Mouse (Mus musculus): Measurements from ENCODE around the gene Syce1l. TPM values are rescaled to one million over a fixed set of nuclear protein-coding genes. Genes with fewer than 3 reads are reported as not detected.

Syce1l gene
- 0.22 and 0.32 TPM in 2 replicates for polyA plus RNA-seq (2012; rRNA removed)

DNA sequence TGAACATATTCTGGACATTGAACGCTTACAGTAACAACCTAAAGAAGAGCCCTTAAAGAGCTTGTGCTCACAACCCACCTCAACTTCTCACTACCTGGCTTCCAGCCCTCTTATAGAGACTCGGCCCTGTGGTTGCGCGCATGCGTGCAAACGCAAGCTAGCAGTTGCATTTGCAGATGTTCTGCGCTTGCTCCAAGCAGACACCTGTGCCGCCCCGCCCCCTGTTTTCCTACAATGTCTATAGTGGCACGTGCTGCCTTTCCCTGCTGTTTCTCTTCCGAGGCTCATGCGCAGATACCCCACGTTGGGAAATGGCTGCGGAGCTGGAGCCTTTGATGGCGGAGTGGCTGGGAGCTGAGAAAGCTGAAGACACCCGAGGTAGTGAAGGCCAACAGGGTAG is at the start of gene Syce1l:
Gene Syce1l (plus strand): TSS at position 288 of the 400 bp plus-strand sequence.

DNA sequence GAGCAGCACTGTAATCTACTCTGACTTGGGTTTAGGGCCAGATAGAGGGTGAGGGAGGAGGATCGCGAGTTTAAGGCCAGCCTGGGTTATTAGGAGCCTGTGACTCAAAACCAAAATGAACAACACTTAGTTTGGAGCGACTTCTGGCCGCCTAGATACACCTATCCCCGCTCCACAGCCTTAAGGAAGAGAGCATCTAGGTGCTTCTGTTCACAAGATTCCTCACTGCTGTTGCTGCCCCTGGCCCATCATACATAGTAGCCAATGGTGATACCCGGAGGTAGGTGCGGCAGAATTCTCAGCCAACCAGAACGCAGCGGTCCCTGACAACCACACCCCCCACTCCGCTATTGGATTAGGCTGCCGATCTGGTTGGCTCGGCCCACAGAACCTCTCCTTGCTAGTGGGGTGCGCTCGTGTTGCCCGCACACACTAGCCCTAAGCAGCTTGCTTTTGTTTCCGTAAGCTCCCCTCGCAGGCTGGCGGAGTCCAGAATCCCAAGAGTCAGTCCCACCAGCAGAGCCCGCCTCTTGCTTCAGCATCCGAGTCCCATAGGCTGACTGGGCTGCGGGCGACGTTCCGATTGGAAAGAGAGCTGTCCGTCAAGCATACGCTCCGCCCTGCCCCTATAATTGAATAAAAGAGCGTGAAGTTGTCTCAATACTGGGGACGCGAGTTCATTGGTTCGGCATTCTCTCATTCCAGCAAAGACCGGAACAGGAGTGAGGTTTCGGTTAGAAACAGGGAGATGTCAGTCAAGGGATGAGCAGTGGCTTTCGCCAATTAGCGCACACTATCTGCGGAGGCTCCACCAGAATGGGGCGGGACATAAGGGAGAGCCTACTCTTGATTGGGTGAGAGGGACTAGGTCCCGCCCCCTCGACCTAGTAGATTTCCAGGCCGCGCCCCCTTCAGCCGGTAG is 8.1 kb upstream of the Syce1l start, which contains the start of gene Mon1b:
Gene Mon1b (plus strand): TSS at position 918 of the 922 bp plus-strand sequence.

Other genes with a start within 250 kb of the Syce1l start
- 4.9 and 5.9 TPM in 2 replicates for gene Mon1b, start 7.6 kb upstream of the Syce1l start, polyA plus RNA-seq (2012; rRNA removed)
- gene Adamts18, start 205.5 kb downstream of the Syce1l start, polyA plus RNA-seq (2012; rRNA removed) = 1.9 and 5.7 TPM in 2 replicates